Mouse (Mus musculus) frontal cortex, postnatal 10 days (tissue): ENCODE data around the gene Snapin.
A peak's percentile ranks its signal among the peaks of the same experiment; 100 is the strongest.

ENCODE experiments used
- DNase-seq, 2 experiments: peaks; one replicate each; pipeline ENCODE4 v3.0.0; 2022; ENCODE audit warnings: low spot score in 2 of 2, mixed read lengths in 1 of 2

Snapin gene

DNA sequence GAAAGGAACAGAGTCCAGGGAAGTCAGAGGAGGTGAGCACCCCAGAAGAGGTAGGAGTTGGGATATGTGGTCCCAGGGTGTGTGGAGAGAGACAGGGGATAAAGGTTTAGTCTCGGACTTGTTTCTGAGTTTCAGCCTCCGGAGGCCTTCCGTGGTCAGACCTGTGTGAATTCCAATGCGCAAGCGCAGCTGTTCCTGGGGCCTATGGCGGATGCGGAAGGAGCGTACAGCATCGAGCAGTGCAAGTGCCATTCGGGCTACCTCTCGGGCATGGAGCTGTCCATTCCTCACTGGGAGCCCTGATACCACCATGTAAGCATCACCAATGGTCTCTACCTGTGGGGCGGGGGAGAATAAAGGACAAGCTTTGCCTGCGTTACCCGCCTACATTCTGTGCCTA is 35.9 kb downstream of the Snapin start:
- DNase-seq = no peak

DNA sequence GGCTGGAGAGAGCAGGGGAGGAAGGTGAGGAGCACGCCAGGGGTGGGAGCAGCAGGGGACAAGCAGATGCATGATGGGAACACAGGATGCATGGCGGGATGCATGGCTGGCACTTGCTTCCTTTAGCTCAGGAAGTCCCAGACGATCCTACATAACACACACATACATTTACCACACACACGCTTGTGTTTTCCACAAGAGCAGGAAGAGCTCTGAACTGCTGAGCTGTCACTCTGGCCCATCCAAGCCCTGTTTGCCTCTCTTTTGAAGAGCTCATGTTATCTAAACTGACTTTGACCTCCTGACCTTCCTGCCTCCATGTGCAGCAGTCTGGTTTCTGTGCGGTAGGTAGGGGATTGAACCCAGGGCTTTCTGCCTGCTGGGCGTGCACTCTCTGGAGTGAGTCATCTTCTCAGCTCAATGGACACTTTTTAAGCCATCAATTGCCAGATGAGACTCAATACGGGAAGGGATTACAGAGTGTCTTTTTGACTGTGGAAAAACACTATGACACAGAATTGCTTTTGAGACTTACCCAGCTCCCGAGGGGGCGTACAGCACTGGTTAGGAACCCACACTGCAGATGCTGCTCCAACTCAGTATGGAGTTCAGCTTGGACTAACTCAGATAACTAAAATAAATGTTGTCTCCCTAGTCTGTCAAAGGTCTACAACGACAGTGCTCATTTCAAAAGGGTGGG is 39.3 kb downstream of the Snapin start:
- DNase-seq = no peak

DNA sequence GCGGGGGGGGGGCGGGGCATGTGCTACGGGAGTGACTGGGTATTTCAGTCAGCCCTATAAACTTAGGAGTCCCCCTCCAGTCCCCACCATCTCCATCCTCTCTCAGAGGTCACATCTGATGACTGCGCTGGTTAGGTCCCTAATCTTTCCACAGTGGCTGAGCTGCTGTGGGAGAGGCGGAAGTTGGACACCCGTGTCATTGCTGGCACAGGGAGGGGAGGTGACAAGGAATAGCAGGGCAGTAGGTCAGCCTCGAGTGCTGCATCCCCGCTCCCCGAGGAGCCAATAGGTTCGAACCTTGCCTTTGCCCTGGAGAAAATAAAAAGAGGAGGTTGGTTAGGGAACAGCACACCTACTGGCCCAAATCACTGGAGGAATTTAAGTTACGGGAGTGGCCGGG is 40.0 kb downstream of the Snapin start:
- no peak for DNase-seq

DNA sequence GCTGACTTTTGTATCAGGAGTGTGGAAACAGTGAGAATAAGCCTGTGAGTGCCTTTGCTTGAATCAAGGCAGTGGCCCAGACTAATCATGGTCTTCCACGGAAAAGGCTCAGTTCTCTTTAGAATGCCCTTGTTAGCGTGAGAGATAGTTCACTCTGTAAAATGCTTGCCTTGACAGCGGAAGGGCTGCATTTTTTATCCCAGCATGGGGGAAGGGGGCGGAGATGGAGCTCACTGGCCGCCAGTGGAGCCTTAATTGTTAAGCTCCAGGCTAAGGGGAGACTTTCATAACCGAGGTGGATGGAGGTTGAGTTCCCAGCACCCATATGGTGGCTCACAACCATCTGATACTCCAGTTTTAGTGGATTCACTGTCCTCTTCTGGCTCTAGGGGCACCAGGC is 42.2 kb downstream of the Snapin start:
- DNase-seq = no peak

DNA sequence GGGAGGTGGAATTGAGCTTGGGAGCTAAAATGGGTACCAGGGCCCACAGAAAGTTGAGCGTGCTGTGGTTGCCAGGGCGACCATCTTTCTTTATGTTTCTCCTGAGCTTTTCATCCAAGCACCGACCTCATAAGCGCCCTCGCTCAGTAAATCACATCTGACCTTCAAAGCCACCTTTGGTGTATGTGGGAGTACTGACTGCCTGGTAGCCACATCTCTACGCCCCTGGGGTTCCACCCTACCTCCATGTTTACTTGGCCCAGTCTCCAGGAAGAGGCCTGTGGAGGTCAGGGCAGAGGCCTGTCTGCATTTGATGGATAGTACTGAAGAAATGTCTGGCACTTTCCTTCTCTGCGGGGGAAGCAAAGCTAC is 43.7 kb downstream of the Snapin start:
- DNase-seq = peak in 1 of 2 experiments; percentile 20

DNA sequence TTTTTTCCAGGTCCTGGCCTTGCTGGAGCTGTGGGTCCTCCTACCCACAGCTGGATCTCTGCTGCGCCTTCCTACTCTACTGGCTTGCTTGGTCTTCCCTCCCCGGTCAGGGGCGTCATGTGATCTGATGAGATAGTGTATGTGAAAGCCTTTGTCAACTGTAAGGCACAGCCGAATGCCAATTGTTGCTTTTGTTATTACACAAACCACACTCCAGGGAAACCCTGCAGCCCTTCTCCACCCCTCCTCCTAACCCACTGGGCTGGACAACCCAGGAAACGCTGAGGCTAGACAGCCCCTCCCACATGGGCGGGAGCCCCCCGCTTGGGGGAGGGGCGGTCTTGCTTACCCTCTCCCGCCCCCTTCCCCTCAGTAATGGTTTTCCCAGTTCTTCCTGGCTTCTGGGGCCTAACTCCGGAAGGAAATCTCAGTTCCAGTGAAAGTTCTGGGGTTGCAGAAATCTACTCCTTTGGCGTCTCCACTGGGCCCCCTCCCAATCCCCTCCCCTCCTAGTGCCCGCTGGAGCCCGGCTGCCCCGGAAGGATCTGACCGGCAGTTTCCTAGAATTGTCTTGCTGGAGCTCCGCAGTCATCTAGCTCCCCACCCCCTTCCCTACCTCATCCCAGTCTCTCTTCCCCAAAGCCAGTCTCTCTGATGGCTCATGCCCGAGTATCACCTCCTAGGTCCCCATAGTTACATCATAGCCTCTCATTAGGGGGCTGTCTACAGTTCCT is 44.3 kb downstream of the Snapin start:
- DNase-seq = peak; percentile 77

DNA sequence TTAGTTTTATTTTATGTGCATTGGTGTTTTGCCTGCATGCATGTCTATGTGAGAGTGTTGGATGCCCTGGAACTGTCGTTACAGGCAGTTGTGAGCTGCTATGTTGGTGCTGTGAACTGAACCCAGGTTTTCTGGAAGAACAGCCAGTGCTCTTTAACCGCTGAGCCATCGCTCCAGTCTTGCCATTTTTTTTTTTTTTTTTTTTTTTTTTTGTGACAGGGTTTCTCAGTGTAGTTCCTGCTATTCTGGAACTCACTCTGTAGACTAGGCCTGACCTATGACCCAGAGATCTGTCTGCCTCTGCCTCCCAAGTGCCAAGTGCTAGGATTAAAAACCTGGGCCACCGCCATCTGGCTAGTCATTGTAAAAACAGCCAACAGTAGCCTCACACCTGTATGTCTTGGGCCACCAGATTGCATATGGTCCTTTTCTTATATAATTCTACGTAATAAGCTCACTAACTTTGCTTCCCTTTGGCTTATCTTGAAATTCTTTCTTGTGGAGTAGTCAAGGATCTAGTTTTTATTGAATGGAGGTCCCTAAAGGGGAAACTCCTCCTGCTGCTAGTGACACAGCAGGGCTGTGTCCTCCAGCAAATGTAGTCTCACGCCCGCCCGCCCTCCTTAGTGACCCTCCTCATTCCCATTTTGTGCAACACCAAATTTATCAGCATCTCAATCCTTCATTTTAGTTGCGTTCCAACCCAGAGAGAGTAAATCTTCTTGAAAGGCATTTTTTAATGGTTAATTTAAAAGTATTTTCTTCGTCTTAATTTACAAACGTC is 45.2 kb downstream of the Snapin start:
- no peak for DNase-seq

DNA sequence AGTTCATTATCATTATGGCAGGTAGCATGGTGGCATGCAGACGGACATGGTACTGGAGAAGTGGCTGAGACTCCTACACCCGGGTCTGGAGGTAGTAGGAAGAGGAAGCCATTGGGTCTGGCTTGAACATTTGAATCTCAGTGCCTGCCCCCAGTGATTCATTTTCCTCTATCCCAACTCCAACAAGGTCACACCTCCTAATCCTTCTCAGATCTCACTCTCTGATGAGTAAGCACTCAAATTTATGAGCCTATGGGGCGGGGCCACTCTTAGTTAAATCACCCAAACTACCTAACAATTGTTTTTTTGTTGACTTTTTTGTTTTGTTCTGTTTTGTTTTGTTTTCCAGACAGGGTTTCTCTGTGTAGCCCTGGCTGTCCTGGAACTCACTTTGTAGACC is 46.9 kb downstream of the Snapin start:
- DNase-seq = no peak

DNA sequence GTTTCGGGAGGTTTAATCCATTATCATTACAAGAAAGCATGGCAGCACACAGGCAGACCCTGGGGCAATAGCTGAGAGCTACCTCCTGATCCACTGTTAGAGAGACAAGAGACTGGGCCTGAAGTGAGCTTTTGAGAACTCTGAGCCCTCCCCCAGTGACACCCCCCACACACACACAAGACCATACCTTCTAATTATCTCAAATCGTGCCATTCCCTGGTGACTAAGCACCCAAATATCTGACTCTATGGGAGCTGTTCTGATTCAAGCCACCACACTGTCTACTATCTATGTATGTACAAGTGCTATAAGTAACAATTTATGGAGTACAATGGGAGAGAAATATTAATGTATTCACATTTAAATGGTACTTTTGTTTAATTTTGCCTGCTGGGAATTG is 50.1 kb downstream of the Snapin start:
- DNase-seq = no peak
